Mouse (Mus musculus): ENCODE results near the gene Mogs. TPM values are rescaled to one million over a fixed set of nuclear protein-coding genes. Genes with fewer than 3 reads are reported as not detected.
"Not testable (repeated sequence)": the region's sequence is repeated elsewhere in the genome, so short reads cannot be mapped to it uniquely, and the experiment has no call there.

Gene Mogs
- total RNA-seq, 1 experiment from 2014 or later = 24.8 TPM

GRCm38 (mm10) chr6:83137576-83137950, 22.3 kb downstream of the Mogs start:
- no peak for ATAC-seq (replicated peaks; ENCODE audit: insufficient number of reproducible peaks, low FRiP score, low TSS enrichment, poor library complexity, severe bottlenecking)

GRCm38 (mm10) chr6:83138056-83138455, 22.8 kb downstream of the Mogs start:
- no peak for ATAC-seq (replicated peaks; ENCODE audit: insufficient number of reproducible peaks, low FRiP score, low TSS enrichment, poor library complexity, severe bottlenecking)

GRCm38 (mm10) chr6:83140044-83140443, 24.7 kb downstream of the Mogs start:
- ATAC-seq (replicated peaks; ENCODE audit: insufficient number of reproducible peaks, low FRiP score, low TSS enrichment, poor library complexity, severe bottlenecking) = no peak

DNA sequence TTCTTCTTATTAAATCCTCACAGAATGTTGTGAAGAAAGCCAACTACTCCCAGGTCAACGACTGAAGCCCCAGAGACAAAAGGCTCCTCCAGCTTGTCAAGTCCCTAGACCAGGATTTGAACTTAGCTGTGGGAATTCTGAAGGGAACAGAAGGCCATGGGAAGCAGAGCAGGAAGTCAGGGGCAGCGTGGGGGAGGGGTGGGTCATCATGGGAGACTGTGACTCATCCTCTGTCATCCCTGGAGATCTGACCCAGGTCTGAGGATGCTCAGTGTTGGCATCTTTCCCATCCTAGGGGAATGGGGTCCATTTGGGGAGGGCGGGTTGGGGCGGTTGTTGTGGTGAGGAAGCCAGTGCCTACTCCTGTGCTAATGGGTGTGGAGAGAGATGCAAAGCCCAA, 26.3 kb downstream of the Mogs start:
- no peak for ATAC-seq (replicated peaks; ENCODE audit: insufficient number of reproducible peaks, low FRiP score, low TSS enrichment, poor library complexity, severe bottlenecking)

- no peak; the same call in 1 of the 2 replicates for ATAC-seq (replicated peaks; ENCODE audit: insufficient number of reproducible peaks, low FRiP score, low TSS enrichment, poor library complexity, severe bottlenecking)
Observed at GRCm38 (mm10) chr6:83142211-83142731, 27.0 kb downstream of the Mogs start.

- no peak for ATAC-seq (replicated peaks; ENCODE audit: insufficient number of reproducible peaks, low FRiP score, low TSS enrichment, poor library complexity, severe bottlenecking)
Observed at GRCm38 (mm10) chr6:83142886-83143285, 27.6 kb downstream of the Mogs start.

- ATAC-seq (replicated peaks; ENCODE audit: insufficient number of reproducible peaks, low FRiP score, low TSS enrichment, poor library complexity, severe bottlenecking) = no peak
Observed at GRCm38 (mm10) chr6:83145209-83145608, 29.9 kb downstream of the Mogs start.

- ATAC-seq (replicated peaks; ENCODE audit: insufficient number of reproducible peaks, low FRiP score, low TSS enrichment, poor library complexity, severe bottlenecking) = no peak
Observed at GRCm38 (mm10) chr6:83145805-83146204, 30.5 kb downstream of the Mogs start.

- no peak for ATAC-seq (replicated peaks; ENCODE audit: insufficient number of reproducible peaks, low FRiP score, low TSS enrichment, poor library complexity, severe bottlenecking)
Observed at GRCm38 (mm10) chr6:83147280-83147679, 32.0 kb downstream of the Mogs start.

GRCm38 (mm10) chr6:83151721-83152120, 36.4 kb downstream of the Mogs start:
- no peak for ATAC-seq (replicated peaks; ENCODE audit: insufficient number of reproducible peaks, low FRiP score, low TSS enrichment, poor library complexity, severe bottlenecking)

- ATAC-seq (replicated peaks; ENCODE audit: insufficient number of reproducible peaks, low FRiP score, low TSS enrichment, poor library complexity, severe bottlenecking) = no peak
Observed at GRCm38 (mm10) chr6:83153038-83153437, 37.7 kb downstream of the Mogs start.

GRCm38 (mm10) chr6:83153485-83153884, 38.2 kb downstream of the Mogs start:
- no peak for ATAC-seq (replicated peaks; ENCODE audit: insufficient number of reproducible peaks, low FRiP score, low TSS enrichment, poor library complexity, severe bottlenecking)

DNA sequence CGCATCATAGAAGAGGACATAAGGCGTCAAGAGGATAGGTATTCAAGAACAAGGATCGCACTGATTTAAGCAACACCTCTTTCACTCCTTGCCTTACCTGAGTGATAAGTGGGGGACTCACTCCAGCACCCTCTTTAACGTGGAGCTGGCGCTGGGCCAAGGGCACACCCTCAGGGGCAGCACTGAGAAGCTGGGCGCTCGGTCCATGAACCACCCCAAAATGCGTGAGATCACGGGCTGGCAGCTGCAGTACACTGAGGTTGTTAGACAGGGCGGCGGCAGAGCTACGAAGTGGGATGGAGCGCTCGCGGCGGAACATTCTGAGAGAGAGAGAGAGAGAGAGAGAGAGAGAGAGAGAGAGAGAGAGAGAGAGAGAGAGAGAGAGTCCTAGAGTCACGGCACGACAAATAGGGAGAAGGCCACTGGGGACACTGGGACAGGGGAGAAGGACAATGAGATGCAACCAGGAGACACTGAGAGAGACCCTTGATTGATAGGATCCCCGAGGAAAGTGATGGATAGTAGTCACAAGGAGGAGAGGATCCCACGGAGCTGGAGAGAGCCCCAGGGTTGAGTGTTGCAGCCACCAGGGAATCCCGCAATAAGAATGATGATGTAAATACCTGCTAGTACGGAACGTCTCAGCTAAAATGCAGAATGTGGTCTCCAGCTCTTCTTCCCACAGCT, 40.4 kb downstream of the Mogs start:
- no peak for ATAC-seq (replicated peaks; ENCODE audit: insufficient number of reproducible peaks, low FRiP score, low TSS enrichment, poor library complexity, severe bottlenecking)

DNA sequence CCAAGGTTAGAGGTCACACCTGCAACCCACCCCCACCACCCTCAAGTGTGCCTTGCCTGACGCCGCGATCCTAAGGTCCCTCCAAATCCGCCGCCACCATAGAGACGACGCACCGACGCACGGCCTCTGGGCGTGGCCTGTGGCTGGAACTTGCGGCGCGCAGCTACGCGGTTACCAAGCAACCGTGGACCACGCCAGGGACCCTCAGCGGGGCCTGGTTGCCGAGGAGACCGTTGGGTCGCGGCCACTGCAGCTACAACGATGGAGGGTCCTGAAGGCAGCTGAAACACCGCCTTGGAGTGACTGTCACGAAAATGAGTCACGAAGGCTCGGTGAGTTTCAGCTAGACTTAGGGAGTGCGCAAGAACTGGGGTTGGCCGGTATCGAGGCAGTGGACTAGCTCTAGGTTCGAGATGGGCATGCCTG, 41.0 kb downstream of the Mogs start, which contains the start of the genes Wdr54 and 1700003E16Rik:
Gene Wdr54, minus strand, starts transcription at position 139 of the 426 bp plus-strand sequence.
Gene 1700003E16Rik, plus strand, starts transcription at position 146 of the 426 bp plus-strand sequence.
- ATAC-seq (replicated peaks; ENCODE audit: insufficient number of reproducible peaks, low FRiP score, low TSS enrichment, poor library complexity, severe bottlenecking) = peak; percentile 42; the same call in 1 of the 2 replicates

DNA sequence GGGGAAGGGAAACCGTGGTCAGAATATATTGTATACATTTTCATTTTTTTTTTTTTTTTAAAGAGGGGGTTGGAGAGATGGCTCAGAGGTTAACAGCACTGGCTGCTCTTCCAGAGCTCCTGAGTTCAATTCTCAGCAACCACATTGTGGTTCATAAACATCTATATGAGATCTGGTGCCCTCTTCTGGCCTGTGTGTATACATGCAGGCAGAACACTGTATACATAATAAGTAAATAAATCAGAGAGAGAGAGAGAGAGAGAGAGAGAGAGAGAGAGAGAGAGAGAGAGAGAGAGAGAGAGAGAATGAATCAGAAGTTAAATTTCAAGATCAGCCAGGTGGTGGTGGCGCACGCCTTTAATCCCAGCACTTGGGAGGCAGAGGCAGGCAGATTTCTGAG, 44.2 kb downstream of the Mogs start:
- ATAC-seq (replicated peaks; ENCODE audit: insufficient number of reproducible peaks, low FRiP score, low TSS enrichment, poor library complexity, severe bottlenecking) = not testable (repeated sequence)

DNA sequence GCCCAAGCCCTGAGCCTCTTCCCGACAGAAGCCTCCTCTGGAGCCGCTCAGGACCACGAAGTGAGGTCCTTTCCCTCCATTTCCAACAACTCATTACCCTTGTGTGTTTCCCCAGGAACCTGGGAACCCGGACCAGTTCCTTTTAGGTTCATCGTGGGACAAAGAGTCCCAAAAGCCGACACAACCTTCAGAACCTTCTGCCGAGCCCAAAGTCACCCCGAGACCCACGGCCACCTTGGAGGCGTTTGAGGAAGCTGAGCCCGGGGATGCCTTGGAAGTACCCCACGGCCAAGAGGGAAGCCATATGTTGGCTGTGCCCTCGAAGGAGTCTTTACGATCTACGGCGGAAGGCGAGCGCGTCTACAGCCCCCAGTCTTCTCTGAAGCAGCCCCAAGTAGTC, 46.1 kb downstream of the Mogs start:
- ATAC-seq (replicated peaks; ENCODE audit: insufficient number of reproducible peaks, low FRiP score, low TSS enrichment, poor library complexity, severe bottlenecking) = no peak

DNA sequence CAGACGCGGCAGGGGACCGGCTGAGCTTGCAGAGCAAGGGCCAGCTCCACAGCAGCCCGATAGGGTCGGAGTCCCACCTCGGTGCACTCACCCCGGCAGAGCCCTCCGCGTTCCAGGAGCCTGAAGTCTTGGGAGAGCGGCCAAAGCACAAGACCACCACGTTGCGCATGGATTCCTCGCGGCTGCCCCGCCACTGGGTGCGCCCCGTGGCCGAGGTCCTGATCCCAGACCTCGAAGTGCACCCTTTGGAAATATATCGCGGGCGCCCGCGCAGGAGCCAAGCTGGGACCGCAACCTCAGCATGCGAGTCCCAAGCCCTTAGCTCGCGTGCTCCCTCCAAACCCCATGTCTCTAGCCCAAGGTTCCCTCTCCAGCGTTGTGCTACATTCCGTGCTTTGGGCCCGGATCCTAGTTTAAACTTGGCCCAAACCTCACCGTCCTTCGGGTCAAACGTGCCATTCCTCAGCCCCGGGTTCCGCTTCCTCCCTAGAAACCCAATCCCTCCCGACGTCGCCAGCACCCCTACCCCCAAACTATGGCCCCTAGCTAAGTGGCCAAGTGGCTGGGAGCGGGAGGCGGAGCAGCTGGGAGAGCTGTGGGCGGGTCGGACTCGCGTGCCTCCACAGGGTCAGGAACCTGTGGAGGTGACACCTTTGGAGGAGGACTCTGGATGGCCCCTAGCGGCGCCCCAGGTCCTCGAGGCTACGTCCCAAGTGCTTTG, 46.8 kb downstream of the Mogs start:
- no peak for ATAC-seq (replicated peaks; ENCODE audit: insufficient number of reproducible peaks, low FRiP score, low TSS enrichment, poor library complexity, severe bottlenecking)

DNA sequence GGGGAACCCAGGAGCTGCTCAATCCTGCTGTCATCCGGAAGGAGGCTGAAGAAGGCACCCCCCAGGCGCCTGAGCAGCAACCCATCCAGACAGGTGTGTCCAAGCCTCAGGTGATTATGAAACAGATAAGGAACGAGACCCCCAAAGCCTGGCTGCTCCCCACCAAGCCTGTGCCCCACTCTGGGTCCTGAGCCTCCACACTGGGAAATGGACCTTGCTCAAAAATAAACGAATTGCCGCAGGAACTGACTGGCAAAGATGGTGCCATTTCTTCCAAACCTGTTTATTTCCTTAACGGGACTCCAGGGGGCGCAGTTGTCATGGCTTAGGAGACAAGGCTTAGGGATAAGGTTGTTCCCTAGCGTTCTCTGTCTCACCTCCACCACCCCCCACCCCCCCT, 47.4 kb downstream of the Mogs start:
- no peak for ATAC-seq (replicated peaks; ENCODE audit: insufficient number of reproducible peaks, low FRiP score, low TSS enrichment, poor library complexity, severe bottlenecking)

- no peak for ATAC-seq (replicated peaks; ENCODE audit: insufficient number of reproducible peaks, low FRiP score, low TSS enrichment, poor library complexity, severe bottlenecking)
Observed at GRCm38 (mm10) chr6:83165026-83165606, 49.8 kb downstream of the Mogs start.
